In the genomic region with DNA sequence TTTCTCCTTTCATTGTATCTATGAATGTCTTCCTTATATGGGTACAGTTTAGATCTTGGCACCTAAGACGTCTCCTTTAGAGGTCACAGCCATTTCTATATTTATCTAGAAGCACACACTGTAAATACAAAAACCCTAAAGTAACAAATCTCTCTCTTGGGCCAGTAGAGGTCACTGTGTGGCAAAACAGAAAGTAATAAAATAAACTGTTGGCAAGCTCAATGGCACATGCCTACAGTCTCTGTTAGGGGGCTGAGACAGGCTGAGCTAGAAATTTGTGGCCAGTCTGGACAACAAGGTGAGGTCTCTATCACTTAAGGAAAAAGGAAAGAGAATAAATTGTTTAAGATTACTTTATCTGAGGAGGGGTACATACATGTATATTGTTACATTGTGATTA, we compare ENCODE assay signal across 9 mouse cellular contexts. TPM values are rescaled to one million over a fixed set of nuclear protein-coding genes. Genes with fewer than 3 reads are reported as not detected.
A peak's percentile ranks its signal among the peaks of the same experiment; 100 is the strongest.
DNase-seq lines count a peak whose midpoint lies in the region; ATAC-seq lines count a peak whose summit lies in the region.
"Had no signal": no experiment of that assay in that cellular context is flagged by ENCODE, and none has a peak within 500 bp of the region (broad histone marks: within the 10 kb centered on the region; RNA-seq: fewer than 3 reads in every experiment).

No protein-coding gene starts in this region.

- WGBS in embryonic facial prominence, embryonic 11.5 days = 35% methylated on average over 1 of the region's 1 CpGs
- WGBS in embryonic facial prominence, embryonic 10.5 days = 56% methylated on average over 1 of the region's 1 CpGs

- ATAC-seq in embryonic facial prominence, embryonic 11.5 days (replicated peaks; ENCODE audit: insufficient number of reproducible peaks, low FRiP score, low TSS enrichment, low read depth) = no peak

- DNase-seq in embryonic facial prominence, embryonic 11.5 days (ENCODE audit: low spot score) = peak; percentile 31
- DNase-seq in embryonic facial prominence, embryonic 10.5 days (ENCODE audit: low spot score) = no peak
- peak; percentile 6 for DNase-seq in spleen, adult 12 weeks (ENCODE audit: low spot score)
- DNase-seq in spleen, postnatal 14 days (ENCODE audit: low spot score in 2 of 2) = no peak
- DNase-seq in fibroblast of lung, adult 2 months (ENCODE audit: low read depth) = peak; percentile 27
- peak; percentile 61 for DNase-seq in lung, postnatal 25 days (ENCODE audit: low spot score)
- no peak for DNase-seq in frontal cortex, postnatal 25 days (ENCODE audit: low spot score in 2 of 2)
- no peak for DNase-seq in layer of hippocampus, adult 8-10 months (ENCODE audit: low spot score in 2 of 2)

- no peak overlapping the region for H3K4me2 ChIP-seq in embryonic facial prominence, embryonic 11.5 days (ENCODE audit: low read depth, low read length)
- H3K4me2 ChIP-seq: limb, embryonic 13.5 days had no signal

- no peaks in the 10 kb centered on the region; the same call in 1 of the 2 replicates for H3K36me3 ChIP-seq in embryonic facial prominence, embryonic 11.5 days (replicated peaks; ENCODE audit: control insufficient read depth, insufficient read depth, low read depth, low read length)
- H3K36me3 ChIP-seq in embryonic facial prominence, embryonic 10.5 days (replicated peaks) = 0 out of 2 replicates have a peak, but pooled peaks cover 3% of the 10 kb centered on the region

- H3K9me3 ChIP-seq in embryonic facial prominence, embryonic 11.5 days (replicated peaks; ENCODE audit: control insufficient read depth, low read length) = no peaks in the 10 kb centered on the region
- no peaks in the 10 kb centered on the region for H3K9me3 ChIP-seq in embryonic facial prominence, embryonic 10.5 days
- H3K9me3 ChIP-seq: limb, embryonic 13.5 days had no signal

- no peak overlapping the region for H3K9ac ChIP-seq in embryonic facial prominence, embryonic 11.5 days (replicated peaks; ENCODE audit: low read length)
- H3K9ac ChIP-seq: limb, embryonic 13.5 days had no signal

- no peak overlapping the region for H3K27ac ChIP-seq in embryonic facial prominence, embryonic 11.5 days (replicated peaks; ENCODE audit: low read depth, low read length)
- H3K27ac ChIP-seq in embryonic facial prominence, embryonic 10.5 days (replicated peaks) = no peak overlapping the region
- H3K27ac ChIP-seq: limb, embryonic 13.5 days had no signal

- no peak overlapping the region for H3K4me3 ChIP-seq in embryonic facial prominence, embryonic 11.5 days (ENCODE audit: low read depth, low read length)
- H3K4me3 ChIP-seq in embryonic facial prominence, embryonic 10.5 days = no peak overlapping the region
- H3K4me3 ChIP-seq: limb, embryonic 13.5 days had no signal

- H3K4me1 ChIP-seq in embryonic facial prominence, embryonic 11.5 days (ENCODE audit: control insufficient read depth, insufficient read depth, low read length) = no peaks in the 10 kb centered on the region
- no peaks in the 10 kb centered on the region for H3K4me1 ChIP-seq in embryonic facial prominence, embryonic 10.5 days
- H3K4me1 ChIP-seq: limb, embryonic 13.5 days had no signal

- no peaks in the 10 kb centered on the region for H3K27me3 ChIP-seq in embryonic facial prominence, embryonic 11.5 days (ENCODE audit: control insufficient read depth, insufficient read depth, low read length)
- no peaks in the 10 kb centered on the region for H3K27me3 ChIP-seq in embryonic facial prominence, embryonic 10.5 days (replicated peaks; ENCODE audit: low read depth, poor library complexity, severe bottlenecking)
- H3K27me3 ChIP-seq: limb, embryonic 13.5 days had no signal

RNA-seq across cellular contexts. Expression of a gene that starts 11.0 kb away (rescaled TPM):
- 30.5 and 35.6 TPM in 2 replicates for polyA plus RNA-seq in embryonic facial prominence, embryonic 11.5 days (2014; fragmentation: Nextera tagmentation; extraction: Ambion mirVana)
- 40.8 and 41.1 TPM in 2 replicates for polyA plus RNA-seq in embryonic facial prominence, embryonic 10.5 days (2016; fragmentation: Nextera tagmentation; extraction: Ambion mirVana)
- 10 to 100 TPM; 11.6 to 16.6 (median 13.0) TPM for total RNA-seq in layer of hippocampus, adult 8-10 months (2022)

RNA-seq across cellular contexts. Expression of a gene that starts 33.6 kb away (rescaled TPM):
- 29.9 and 32.2 TPM in 2 replicates for polyA plus RNA-seq in embryonic facial prominence, embryonic 11.5 days (2014; fragmentation: Nextera tagmentation; extraction: Ambion mirVana)
- 18.3 and 18.8 TPM in 2 replicates for polyA plus RNA-seq in embryonic facial prominence, embryonic 10.5 days (2016; fragmentation: Nextera tagmentation; extraction: Ambion mirVana)
- total RNA-seq in layer of hippocampus, adult 8-10 months (2022) = 10 to 100 TPM; 23.0 to 31.4 (median 29.0) TPM

Comparison
In these comparisons a context has a peak if more than half of its experiments do, and no peak if none do; other contexts are left out.
1. DNase-seq: peak in embryonic facial prominence, embryonic 11.5 days (single experiment), spleen, adult 12 weeks (single experiment), fibroblast of lung, adult 2 months (single experiment) and lung, postnatal 25 days (single experiment); none in embryonic facial prominence, embryonic 10.5 days (single experiment), spleen, postnatal 14 days (0 of 2), frontal cortex, postnatal 25 days (0 of 2) and layer of hippocampus, adult 8-10 months (0 of 2).